Mouse (Mus musculus) heart, embryonic 16.5 days (tissue): ENCODE results near the gene Cdca7l. TPM values are rescaled to one million over a fixed set of nuclear protein-coding genes. Genes with fewer than 3 reads are reported as not detected.
"Not testable (repeated sequence)": the region's sequence is repeated elsewhere in the genome, so short reads cannot be mapped to it uniquely, and the experiment has no call there.

Experiments
- ATAC-seq: fragments of 200-750 bp; cut with Nextera tagmentation; replicated peaks from 2 replicates; pipeline ENCODE4 v1.8.0; 2017; ENCODE audit warnings: moderate number of reproducible peaks; ENCODE audit not compliant: insufficient read depth, low FRiP score; ENCODE audit errors: extremely low read depth
- H3K27ac ChIP-seq: fragments of 300-500 bp; sonication (generic); 2 replicates; pipeline ENCODE4 v1.5.1; 2014; ENCODE audit warnings: mild to moderate bottlenecking, low read length, control low read depth, moderate library complexity
- H3K27me3 ChIP-seq: fragments of 300-500 bp; sonication (generic); 2 replicates; pipeline ENCODE4 v1.6.1; 2014; ENCODE audit warnings: low read length, mixed read lengths; ENCODE audit not compliant: control insufficient read depth, insufficient read depth
- H3K36me3 ChIP-seq: fragments of 300-500 bp; sonication (generic); 2 replicates; pipeline ENCODE4 v1.6.1; 2014; ENCODE audit not compliant: control insufficient read depth, insufficient read depth
- H3K4me1 ChIP-seq: fragments of 300-500 bp; sonication (generic); 2 replicates; pipeline ENCODE4 v1.6.1; 2014; ENCODE audit warnings: low read length, mixed read lengths; ENCODE audit not compliant: control insufficient read depth, insufficient read depth
- H3K4me2 ChIP-seq: fragments of 300-500 bp; sonication (generic); 2 replicates; pipeline ENCODE4 v1.6.1; 2014; ENCODE audit warnings: low read depth, mild to moderate bottlenecking, control low read depth, low read length
- H3K4me3 ChIP-seq: fragments of 300-500 bp; sonication (generic); 2 replicates; pipeline ENCODE4 v1.5.1; 2014; ENCODE audit warnings: mild to moderate bottlenecking, control low read depth, low read length
- H3K9ac ChIP-seq: fragments of 300-500 bp; sonication (generic); 2 replicates; pipeline ENCODE4 v1.6.1; 2014; ENCODE audit warnings: low read length, control low read depth
- H3K9me3 ChIP-seq: fragments of 300-500 bp; sonication (generic); replicated peaks from 2 replicates; pipeline ENCODE4 v1.6.1; 2016; ENCODE audit warnings: low read length; ENCODE audit not compliant: control insufficient read depth
- WGBS: fragments of 180-500 bp; shearing (Covaris S2); extraction: QIAGEN DNeasy Blood & Tissue Kit; methylation state at CpG from one replicate; pipeline ENCODE4 v1.1.7; 2014; 5-methylcytosine and 5-hydroxymethylcytosine counted together
- polyA plus RNA-seq: library from polyadenylated mRNA; unstranded; fragments of >200 nt; fragmentation: Nextera tagmentation; extraction: Ambion mirVana; gene quantifications from 2 replicates; pipeline ENCODE4 v1.2.1, GENCODE M21; 2015

Gene Cdca7l
- 14.9 and 17.4 TPM in 2 replicates for polyA plus RNA-seq

- H3K4me1 ChIP-seq, H3K4me2 ChIP-seq, H3K27me3 ChIP-seq, H3K4me3 ChIP-seq, H3K36me3 ChIP-seq, H3K9ac ChIP-seq, H3K9me3 ChIP-seq, ATAC-seq, H3K27ac ChIP-seq: not testable (repeated sequence)
- no CpG with 5 or more reads among the region's 6 CpGs for WGBS
Measured at GRCm38 (mm10) chr12:117803989-117804388, at the start of gene Cdca7l. Gene Cdca7l (plus strand): TSS chr12:117804289.

- H3K36me3 ChIP-seq, result no peaks in the 10 kb centered on the region
- peaks cover 13% of the 10 kb centered on the region for H3K4me1 ChIP-seq
- H3K4me3 ChIP-seq, result no peak overlapping the region
- ATAC-seq, result peak; percentile 58
- no peak overlapping the region for H3K4me2 ChIP-seq
- no peaks in the 10 kb centered on the region for H3K9me3 ChIP-seq
- 19% methylated on average over 7 of the region's 7 CpGs for WGBS
- H3K27me3 ChIP-seq, result no peaks in the 10 kb centered on the region
- H3K9ac ChIP-seq, result no peak overlapping the region
- peak overlapping the region; percentile 68 for H3K27ac ChIP-seq
Measured at GRCm38 (mm10) chr12:117756010-117756409, 48.1 kb upstream of the Cdca7l start.

GRCm38 (mm10) chr12:117760373-117760772 is 43.7 kb upstream of the Cdca7l start:
- H3K4me3 ChIP-seq, result no peak overlapping the region
- no peaks in the 10 kb centered on the region for H3K9me3 ChIP-seq
- no peak overlapping the region for H3K9ac ChIP-seq
- no peak overlapping the region for H3K27ac ChIP-seq
- H3K4me1 ChIP-seq, result peaks cover 10% of the 10 kb centered on the region
- no peaks in the 10 kb centered on the region for H3K36me3 ChIP-seq
- H3K27me3 ChIP-seq, result no peaks in the 10 kb centered on the region
- WGBS, result 82% methylated on average over 5 of the region's 5 CpGs
- no peak for ATAC-seq
- no peak overlapping the region for H3K4me2 ChIP-seq

GRCm38 (mm10) chr12:117760846-117761245 is 43.2 kb upstream of the Cdca7l start:
- ATAC-seq, result no peak
- Histone ChIP-seq H3K27ac (no peak overlapping the region), H3K9me3 (no peaks in the 10 kb centered on the region)

GRCm38 (mm10) chr12:117761698-117762097 is 42.4 kb upstream of the Cdca7l start:
- Histone ChIP-seq H3K4me1 (peaks cover 3% of the 10 kb centered on the region; the same call in 1 of the 2 replicates), H3K4me2 (no peak overlapping the region), H3K9ac (no peak overlapping the region), H3K9me3 (0 out of 2 replicates have a peak, but pooled peaks cover under 1% of the 10 kb centered on the region), H3K27ac (no peak overlapping the region), H3K36me3 (no peaks in the 10 kb centered on the region), H3K4me3 (no peak overlapping the region), H3K27me3 (no peaks in the 10 kb centered on the region)
- WGBS, result 18% methylated on average over 1 of the region's 1 CpGs
- ATAC-seq, result no peak

More at GRCm38 (mm10) chr12:117760846-117761245, 43.2 kb upstream of the Cdca7l start:
- H3K9ac ChIP-seq, result no peak overlapping the region
- no peaks in the 10 kb centered on the region for H3K36me3 ChIP-seq
- H3K4me3 ChIP-seq, result no peak overlapping the region
- H3K4me1 ChIP-seq, result peaks cover 5% of the 10 kb centered on the region
- H3K4me2 ChIP-seq, result no peak overlapping the region
- no peaks in the 10 kb centered on the region for H3K27me3 ChIP-seq

GRCm38 (mm10) chr12:117763247-117763646 is 40.8 kb upstream of the Cdca7l start:
- H3K4me3 ChIP-seq, result no peak overlapping the region
- H3K27ac ChIP-seq, result peak overlapping the region; percentile 46
- peaks cover 3% of the 10 kb centered on the region; the same call in 1 of the 2 replicates for H3K4me1 ChIP-seq
- H3K36me3 ChIP-seq, result no peaks in the 10 kb centered on the region
- no peaks in the 10 kb centered on the region for H3K27me3 ChIP-seq
- H3K9ac ChIP-seq, result no peak overlapping the region
- H3K4me2 ChIP-seq, result no peak overlapping the region
- peak; percentile 50; the same call in 1 of the 2 replicates for ATAC-seq
- WGBS, result 57% methylated on average over 3 of the region's 3 CpGs
- 0 out of 2 replicates have a peak, but pooled peaks cover 2% of the 10 kb centered on the region for H3K9me3 ChIP-seq

GRCm38 (mm10) chr12:117764839-117765238 is 39.2 kb upstream of the Cdca7l start:
- H3K27ac ChIP-seq, result no peak overlapping the region
- ATAC-seq, result no peak; the same call in 1 of the 2 replicates
- WGBS, result 8% methylated on average over 7 of the region's 7 CpGs

GRCm38 (mm10) chr12:117769113-117769512 is 35.0 kb upstream of the Cdca7l start:
- Histone ChIP-seq H3K27me3 (no peaks in the 10 kb centered on the region), H3K36me3 (no peaks in the 10 kb centered on the region), H3K4me2 (no peak overlapping the region), H3K9me3 (0 out of 2 replicates have a peak, but pooled peaks cover 2% of the 10 kb centered on the region), H3K9ac (no peak overlapping the region), H3K4me3 (no peak overlapping the region), H3K27ac (no peak overlapping the region), H3K4me1 (no peaks in the 10 kb centered on the region)
- no peak for ATAC-seq
- WGBS, result 4% methylated on average over 5 of the region's 5 CpGs

More at GRCm38 (mm10) chr12:117764839-117765238, 39.2 kb upstream of the Cdca7l start:
- 0 out of 2 replicates have a peak, but pooled peaks cover 2% of the 10 kb centered on the region for H3K9me3 ChIP-seq
- peaks cover 3% of the 10 kb centered on the region; the same call in 1 of the 2 replicates for H3K4me1 ChIP-seq
- no peaks in the 10 kb centered on the region for H3K27me3 ChIP-seq
- no peak overlapping the region for H3K4me2 ChIP-seq
- no peak overlapping the region for H3K9ac ChIP-seq
- H3K4me3 ChIP-seq, result no peak overlapping the region
- H3K36me3 ChIP-seq, result no peaks in the 10 kb centered on the region

- Histone ChIP-seq H3K4me1 (no peaks in the 10 kb centered on the region), H3K4me2 (no peak overlapping the region), H3K36me3 (no peaks in the 10 kb centered on the region), H3K4me3 (no peak overlapping the region), H3K27me3 (no peaks in the 10 kb centered on the region), H3K9ac (no peak overlapping the region), H3K27ac (no peak overlapping the region), H3K9me3 (0 out of 2 replicates have a peak, but pooled peaks cover 2% of the 10 kb centered on the region)
- WGBS, result 48% methylated on average over 2 of the region's 2 CpGs
- no peak for ATAC-seq
Measured at GRCm38 (mm10) chr12:117770211-117770610, 33.9 kb upstream of the Cdca7l start.
